Mouse (Mus musculus): Measurements from ENCODE around the gene Timm44.

DNA sequence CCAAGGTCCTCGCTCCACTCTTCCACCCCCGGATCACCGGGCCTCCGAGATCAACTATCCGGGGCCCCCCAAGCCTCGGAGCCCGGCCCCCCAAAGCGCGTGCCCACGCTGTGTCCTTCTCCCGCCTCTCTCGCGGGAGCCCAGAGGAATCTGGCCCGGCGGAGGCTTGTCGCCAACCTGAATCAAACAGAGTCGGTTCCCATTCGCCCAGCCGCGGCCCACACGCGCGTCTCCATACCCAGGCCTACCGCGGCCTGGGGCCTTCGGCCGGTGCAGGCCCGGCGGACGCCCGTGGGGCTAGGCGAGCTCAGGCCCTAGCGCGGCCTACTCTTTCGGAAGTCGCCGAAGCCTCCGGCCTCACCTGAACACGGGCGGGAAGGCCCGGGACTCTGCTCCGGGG is 48.8 kb upstream of the Timm44 start:
- TF ChIP-seq CTCF (IDR thresholded peaks at IDR 0.05; ENCODE audit: low read depth) (no peak), EP300 (optimal IDR thresholded peaks at IDR 0.05) (no peak)

Data from stomach, postnatal 0 days (tissue).